Mouse (Mus musculus): ENCODE results near the gene Tbc1d19. TPM values are rescaled to one million over a fixed set of nuclear protein-coding genes. Genes with fewer than 3 reads are reported as not detected.

Tbc1d19 gene
- polyA plus RNA-seq, 1 experiment from 2014 or later, result 52.9 TPM

GRCm38 (mm10) chr5:53942332-53942731 lies 132.9 kb downstream of the Tbc1d19 start:
- no peak overlapping the region for H3K27ac ChIP-seq (replicated peaks)
- 91% methylated on average over 4 of the region's 4 CpGs for WGBS
- no peak overlapping the region for H3K4me3 ChIP-seq
- H3K27me3 ChIP-seq (ENCODE audit: low read depth, poor library complexity, severe bottlenecking), result no peaks in the 10 kb centered on the region
- DNase-seq (ENCODE audit: low spot score), result no peak
- H3K9me3 ChIP-seq (replicated peaks), result no peaks in the 10 kb centered on the region
- no peaks in the 10 kb centered on the region for H3K36me3 ChIP-seq
- H3K4me1 ChIP-seq, result peaks cover 4% of the 10 kb centered on the region; the same call in 1 of the 2 replicates

GRCm38 (mm10) chr5:53943321-53943857 lies 134.0 kb downstream of the Tbc1d19 start:
- WGBS, result 83% methylated on average over 11 of the region's 11 CpGs
- no peak overlapping the region for H3K4me3 ChIP-seq

GRCm38 (mm10) chr5:53946747-53947146 lies 137.3 kb downstream of the Tbc1d19 start:
- peaks cover 5% of the 10 kb centered on the region for H3K4me1 ChIP-seq
- H3K27me3 ChIP-seq (ENCODE audit: low read depth, poor library complexity, severe bottlenecking), result no peaks in the 10 kb centered on the region
- no peaks in the 10 kb centered on the region for H3K36me3 ChIP-seq
- DNase-seq (ENCODE audit: low spot score), result no peak
- no peak overlapping the region for H3K4me3 ChIP-seq
- no peaks in the 10 kb centered on the region for H3K9me3 ChIP-seq (replicated peaks)
- WGBS, result 91% methylated on average over 8 of the region's 8 CpGs
- H3K27ac ChIP-seq (replicated peaks), result no peak overlapping the region

More at GRCm38 (mm10) chr5:53943321-53943857, 134.0 kb downstream of the Tbc1d19 start:
- H3K4me1 ChIP-seq, result peaks cover 4% of the 10 kb centered on the region; the same call in 1 of the 2 replicates
- H3K27ac ChIP-seq (replicated peaks), result no peak overlapping the region
- no peak for DNase-seq (ENCODE audit: low spot score)
- H3K36me3 ChIP-seq, result no peaks in the 10 kb centered on the region
- H3K27me3 ChIP-seq (ENCODE audit: low read depth, poor library complexity, severe bottlenecking), result no peaks in the 10 kb centered on the region
- H3K9me3 ChIP-seq (replicated peaks), result no peaks in the 10 kb centered on the region

GRCm38 (mm10) chr5:53947549-53948183 lies 138.3 kb downstream of the Tbc1d19 start:
- Histone ChIP-seq H3K9me3 (replicated peaks) (no peaks in the 10 kb centered on the region), H3K4me1 (peaks cover 5% of the 10 kb centered on the region; the same call in 1 of the 2 replicates), H3K27me3 (ENCODE audit: low read depth, poor library complexity, severe bottlenecking) (no peaks in the 10 kb centered on the region), H3K4me3 (no peak overlapping the region), H3K27ac (replicated peaks) (no peak overlapping the region), H3K36me3 (no peaks in the 10 kb centered on the region)
- no peak for DNase-seq (ENCODE audit: low spot score)
- WGBS, result 78% methylated on average over 9 of the region's 9 CpGs

- DNase-seq (ENCODE audit: low spot score), result no peak
- 86% methylated on average over 8 of the region's 8 CpGs for WGBS
- Histone ChIP-seq H3K36me3 (no peaks in the 10 kb centered on the region), H3K27me3 (ENCODE audit: low read depth, poor library complexity, severe bottlenecking) (no peaks in the 10 kb centered on the region), H3K9me3 (replicated peaks) (no peaks in the 10 kb centered on the region), H3K4me3 (no peak overlapping the region), H3K27ac (replicated peaks) (no peak overlapping the region), H3K4me1 (peaks cover 5% of the 10 kb centered on the region; the same call in 1 of the 2 replicates)
Measured at GRCm38 (mm10) chr5:53948606-53949266, 139.3 kb downstream of the Tbc1d19 start.

- Histone ChIP-seq H3K4me1 (peaks cover 5% of the 10 kb centered on the region; the same call in 1 of the 2 replicates), H3K27me3 (ENCODE audit: low read depth, poor library complexity, severe bottlenecking) (no peaks in the 10 kb centered on the region), H3K9me3 (replicated peaks) (no peaks in the 10 kb centered on the region), H3K4me3 (no peak overlapping the region), H3K27ac (replicated peaks) (no peak overlapping the region), H3K36me3 (no peaks in the 10 kb centered on the region)
- whole genome bisulfite sequencing, result 71% methylated on average over 7 of the region's 7 CpGs
- no peak for DNase-seq (ENCODE audit: low spot score)
Measured at GRCm38 (mm10) chr5:53950189-53950588, 140.8 kb downstream of the Tbc1d19 start.

- Histone ChIP-seq H3K9me3 (replicated peaks) (no peaks in the 10 kb centered on the region), H3K4me3 (no peak overlapping the region), H3K27ac (replicated peaks) (no peak overlapping the region), H3K4me1 (peaks cover 5% of the 10 kb centered on the region; the same call in 1 of the 2 replicates), H3K27me3 (ENCODE audit: low read depth, poor library complexity, severe bottlenecking) (no peaks in the 10 kb centered on the region), H3K36me3 (no peaks in the 10 kb centered on the region)
- no peak for DNase-seq (ENCODE audit: low spot score)
Measured at GRCm38 (mm10) chr5:53953216-53953615, 143.8 kb downstream of the Tbc1d19 start.

Other genes with a start within 250 kb of the Tbc1d19 start
- gene Cckar, start 101.9 kb upstream of the Tbc1d19 start, polyA plus RNA-seq (2016; fragmentation: Nextera tagmentation; extraction: Ambion mirVana), result 0.63 and 0.87 TPM in 2 replicates
- gene Stim2, start 188.9 kb downstream of the Tbc1d19 start, polyA plus RNA-seq (2016; fragmentation: Nextera tagmentation; extraction: Ambion mirVana), result 12.5 and 16.7 TPM in 2 replicates